Mouse (Mus musculus): ENCODE results near the gene Ndufs4.

The Ndufs4 gene

DNA sequence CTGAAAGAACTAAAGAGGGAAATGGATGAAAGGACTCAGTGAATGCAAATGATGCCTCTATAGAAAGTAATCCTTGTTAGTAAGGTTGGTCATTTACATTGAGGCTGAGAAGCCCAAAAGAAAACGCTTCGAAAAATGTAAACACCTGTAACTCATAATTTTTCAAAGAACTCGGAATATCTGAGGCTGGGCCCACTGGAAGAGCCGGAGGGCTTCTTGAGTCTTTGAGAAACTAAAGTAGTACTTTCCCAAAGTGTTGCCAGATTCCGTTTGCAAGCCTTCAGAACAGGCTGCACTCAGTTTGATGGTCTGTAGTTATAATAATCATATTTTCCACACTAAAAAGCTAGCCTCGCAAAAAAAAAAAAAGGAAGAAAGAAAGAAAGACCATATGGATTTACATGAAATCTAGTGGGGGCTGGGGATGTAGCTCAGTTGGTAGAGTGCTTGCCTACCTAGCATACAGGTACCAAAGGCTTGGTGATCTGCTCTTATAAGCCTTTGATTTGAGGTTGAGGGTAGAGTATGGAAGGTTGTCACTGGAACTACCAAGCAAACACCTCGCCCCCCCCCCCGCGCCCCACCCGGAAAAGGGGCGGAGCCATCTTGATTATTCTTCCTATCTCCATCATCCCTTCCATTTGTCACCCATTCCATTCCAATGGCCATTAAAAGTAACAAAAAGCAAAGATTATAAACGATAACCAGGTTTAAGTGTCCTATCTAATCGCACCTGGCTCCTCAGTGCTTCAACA, at the start of gene Ndufs4:
Gene Ndufs4, minus strand, starts transcription at position 48 of the 755 bp plus-strand sequence.
- no peak for DNase-seq

DNA sequence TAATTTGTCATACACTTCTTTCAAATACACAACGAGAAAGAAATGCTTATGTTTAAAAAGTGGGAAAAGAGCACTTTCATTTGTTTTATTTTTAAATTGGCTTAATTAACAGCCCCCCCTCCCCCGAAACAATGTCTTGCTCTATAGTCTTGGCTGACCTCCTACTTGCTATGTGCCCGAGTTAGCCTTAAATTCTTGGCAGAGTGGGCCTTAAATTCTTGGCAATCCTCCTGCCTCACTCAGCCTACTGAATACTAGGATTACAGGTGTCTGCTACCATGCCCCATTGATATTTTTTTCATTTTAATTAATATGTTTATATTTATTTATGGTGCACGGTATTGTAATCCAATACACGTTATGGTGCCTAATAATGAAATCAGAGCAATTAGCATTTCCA, 44.4 kb upstream of the Ndufs4 start:
- DNase-seq = no peak

DNA sequence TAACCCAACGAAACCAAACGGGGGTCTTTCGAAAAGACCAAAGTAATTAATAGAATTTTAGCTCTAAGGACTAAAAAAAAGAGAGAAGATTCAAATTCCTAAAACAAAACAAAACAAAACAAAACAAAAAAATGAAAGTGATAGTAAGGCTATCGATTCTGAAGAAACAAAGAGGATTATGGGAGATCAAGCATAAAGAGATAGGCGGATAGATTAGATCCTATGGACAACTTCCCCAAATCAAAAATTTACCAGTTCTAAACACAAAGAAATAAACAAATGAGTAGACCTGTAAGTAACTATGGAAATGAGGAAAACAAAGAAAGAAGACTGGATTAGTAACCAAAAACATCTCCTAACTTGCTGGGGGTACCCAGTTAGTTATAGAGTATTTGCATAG, 37.2 kb upstream of the Ndufs4 start:
- DNase-seq = no peak

DNA sequence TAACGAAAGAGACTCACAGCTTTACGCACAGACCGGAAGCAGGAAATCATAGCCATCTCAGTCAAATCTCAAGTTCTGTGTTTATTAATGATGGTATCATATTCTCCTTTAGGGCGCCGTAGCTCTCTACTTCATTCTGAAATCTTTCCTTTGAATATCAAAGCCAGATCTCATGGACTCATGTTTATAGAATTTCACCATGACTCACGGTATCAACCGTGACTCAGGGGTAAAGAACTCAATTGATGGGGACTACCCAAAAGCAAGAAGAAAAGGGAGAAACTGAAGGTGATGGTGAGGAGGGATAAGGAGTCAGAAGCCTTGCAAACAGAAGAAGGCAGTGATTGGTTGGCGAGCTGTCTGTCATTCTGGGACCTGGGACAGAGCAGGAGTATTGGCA, 32.2 kb upstream of the Ndufs4 start:
- DNase-seq = no peak

DNA sequence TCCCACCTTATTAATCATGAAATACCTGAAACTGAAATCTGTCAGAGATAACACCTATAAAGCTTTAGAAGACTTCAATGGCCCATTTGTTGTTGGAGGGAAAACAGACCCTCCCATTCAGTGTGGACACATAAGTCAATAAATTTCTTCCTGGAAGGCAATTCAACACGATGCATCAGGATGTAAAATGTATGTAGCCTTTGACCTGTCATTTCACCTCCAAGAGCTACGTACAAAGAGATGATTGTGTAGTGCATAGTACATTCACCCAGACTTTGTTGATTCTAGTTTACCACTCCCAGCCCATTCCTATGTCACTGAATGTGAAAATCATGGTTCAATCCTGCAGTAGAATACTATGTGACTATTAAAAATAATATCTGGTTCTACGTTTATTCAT, 31.3 kb upstream of the Ndufs4 start:
- DNase-seq = no peak

DNA sequence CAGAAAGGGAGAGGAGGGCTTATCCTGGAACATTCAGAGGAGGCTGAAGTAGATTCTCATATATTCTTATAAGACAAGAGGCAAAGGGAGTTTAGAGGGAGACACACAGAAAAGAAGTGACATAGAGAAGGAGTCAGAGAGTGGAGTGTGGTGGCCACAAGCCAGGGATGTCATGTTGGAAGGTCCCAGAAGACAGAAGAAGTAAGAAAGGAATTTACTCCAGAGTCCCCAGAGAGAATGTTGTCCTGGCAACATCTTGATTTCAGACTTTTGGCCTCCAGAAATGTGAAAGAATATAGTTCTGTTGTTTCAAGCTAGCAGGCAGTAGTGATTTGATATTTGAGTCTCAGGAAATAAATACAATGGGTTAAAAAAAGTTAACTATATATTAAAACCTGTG, 24.3 kb upstream of the Ndufs4 start:
- DNase-seq = no peak

DNA sequence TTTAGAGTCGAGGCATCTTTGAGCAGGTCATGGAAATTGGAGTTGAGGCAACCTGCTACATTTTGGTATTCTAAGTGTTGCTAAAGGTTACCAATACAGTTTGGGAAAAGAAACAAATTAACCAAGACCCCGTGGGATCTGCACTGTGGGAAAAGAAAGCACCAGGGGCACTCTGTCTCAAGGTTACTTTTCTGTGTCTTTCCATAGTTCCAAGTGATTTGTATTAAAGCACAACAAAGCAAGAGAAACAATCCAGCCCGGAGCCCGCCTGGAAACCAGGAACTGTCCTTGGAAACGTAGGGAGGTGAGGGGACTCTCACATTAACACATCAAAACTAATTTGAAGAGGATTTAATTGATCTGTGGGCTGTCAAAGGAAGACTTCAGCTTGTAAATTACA, 18.8 kb upstream of the Ndufs4 start:
- no peak for DNase-seq

DNA sequence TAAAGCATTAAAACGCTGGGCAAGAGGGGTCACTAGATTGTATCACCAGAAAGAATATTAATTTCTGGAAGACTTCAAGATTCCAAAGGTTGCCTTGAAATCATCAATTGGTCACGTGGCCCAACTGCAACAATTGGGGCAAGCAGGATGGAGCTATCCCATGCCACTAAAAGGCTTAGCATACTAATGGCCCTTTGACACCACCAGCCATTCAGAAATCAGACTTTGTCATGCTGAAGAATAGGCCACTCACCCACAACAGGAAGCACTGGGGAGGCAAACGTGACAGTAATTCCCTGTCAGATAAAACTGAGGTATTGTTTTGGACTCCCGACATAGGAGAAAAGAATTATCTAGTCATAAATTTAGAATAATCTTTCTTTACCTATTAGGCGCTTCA, 18.4 kb upstream of the Ndufs4 start:
- no peak for DNase-seq

DNA sequence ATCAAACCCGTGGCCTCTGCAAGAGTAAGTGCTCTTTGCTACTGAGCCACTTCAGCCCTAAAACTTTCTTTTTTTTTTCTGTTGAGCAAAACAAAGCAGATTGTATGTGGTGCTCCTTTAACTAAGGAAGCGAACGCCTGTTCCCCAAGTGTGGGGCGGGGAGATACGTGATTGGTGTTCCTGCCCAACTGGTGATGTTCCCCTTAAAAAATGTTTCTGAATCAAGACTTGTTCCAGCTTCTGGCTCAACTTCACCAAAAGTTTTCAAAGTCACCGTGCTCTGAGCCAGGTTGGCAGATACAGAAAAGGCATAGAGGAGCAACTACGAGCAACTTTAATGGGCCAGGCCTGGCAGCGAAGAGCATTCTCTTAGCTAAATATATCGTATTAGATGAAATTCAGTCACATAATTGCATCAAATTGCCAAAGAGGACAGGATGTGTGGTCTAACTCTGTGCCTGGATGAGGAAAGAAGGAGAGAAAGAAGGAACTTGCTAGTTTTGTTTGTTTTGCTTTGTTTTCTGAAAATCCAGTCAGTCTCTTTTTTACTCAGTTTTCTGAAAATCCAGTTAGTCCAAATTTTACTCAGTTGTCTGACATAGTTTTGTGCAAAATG, 17.1 kb upstream of the Ndufs4 start:
- peak; percentile 7 for DNase-seq

DNA sequence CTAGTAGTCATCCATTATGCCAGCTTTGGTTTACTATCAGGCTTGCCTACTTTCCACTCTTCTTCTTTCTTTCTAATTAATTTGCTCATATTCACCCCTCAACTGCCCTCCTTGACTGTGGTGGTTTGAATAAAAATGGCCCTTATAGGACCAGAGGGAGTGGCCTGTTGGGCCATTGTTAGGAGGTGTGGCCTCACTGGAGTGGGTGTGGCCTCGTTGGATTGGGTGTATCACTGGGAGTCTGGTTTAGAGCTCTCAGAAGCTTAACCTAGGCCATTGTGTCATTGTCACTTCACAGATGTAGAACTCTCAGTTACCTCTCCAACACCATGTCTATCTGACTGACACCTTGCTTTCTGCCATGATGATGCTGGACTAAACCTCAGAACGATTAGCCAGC, 10.8 kb upstream of the Ndufs4 start:
- DNase-seq = no peak

DNA sequence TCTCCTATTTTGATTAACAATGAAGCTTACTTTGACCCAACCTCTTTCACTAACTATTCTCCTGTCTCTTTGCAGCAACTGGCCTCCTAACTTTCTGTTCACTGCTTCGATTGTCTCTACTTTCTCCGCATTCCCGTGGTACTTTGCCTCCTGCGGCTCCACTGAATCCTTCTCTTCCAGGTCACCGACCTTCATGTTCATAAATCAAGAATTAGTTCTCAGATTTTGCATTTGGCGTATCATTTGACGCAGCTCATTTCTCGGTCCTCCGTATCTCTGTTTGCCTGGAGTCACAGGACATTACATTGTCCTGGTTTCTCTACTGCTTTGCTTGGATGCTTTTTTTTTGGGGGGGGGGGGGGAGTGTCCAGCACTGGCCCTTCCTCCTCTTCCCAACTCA, 9.2 kb upstream of the Ndufs4 start:
- no peak for DNase-seq

DNA sequence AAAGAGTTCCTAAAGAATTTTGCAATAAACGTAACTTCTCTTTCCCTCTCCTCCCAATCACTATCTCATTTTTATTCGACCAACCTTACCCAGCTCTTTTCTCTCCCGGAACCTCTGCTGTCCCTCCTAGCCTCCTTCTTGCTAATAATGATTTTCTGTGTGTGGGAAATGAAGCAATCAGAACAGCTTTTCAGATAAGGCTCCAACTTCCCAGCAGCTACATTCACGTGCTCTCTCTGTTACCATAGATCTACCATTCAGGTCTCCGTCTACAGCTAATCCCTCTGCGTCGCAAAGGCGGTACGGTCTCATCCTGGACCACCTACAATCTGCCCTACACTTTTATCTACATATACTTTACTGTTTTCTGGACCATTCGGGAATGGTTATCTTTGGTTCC, 8.8 kb upstream of the Ndufs4 start:
- no peak for DNase-seq

DNA sequence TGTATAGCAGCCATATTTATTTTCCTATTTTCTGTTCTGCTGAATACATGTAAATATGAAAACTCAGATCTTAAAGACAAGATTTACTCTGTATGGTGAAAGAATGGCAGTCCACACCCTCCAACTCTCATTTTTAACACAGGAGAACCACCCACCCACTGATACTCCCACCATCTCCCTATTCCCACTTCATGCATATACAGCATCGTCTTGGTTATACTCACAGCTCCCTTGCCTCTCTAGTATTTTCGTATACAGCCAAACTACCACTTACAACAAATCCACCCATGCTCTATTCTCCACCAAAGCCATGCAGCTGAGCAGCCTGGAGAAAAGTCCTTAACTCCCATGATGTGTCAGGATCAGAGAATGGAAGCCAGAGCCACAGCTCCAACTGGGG, 6.7 kb upstream of the Ndufs4 start:
- no peak for DNase-seq

DNA sequence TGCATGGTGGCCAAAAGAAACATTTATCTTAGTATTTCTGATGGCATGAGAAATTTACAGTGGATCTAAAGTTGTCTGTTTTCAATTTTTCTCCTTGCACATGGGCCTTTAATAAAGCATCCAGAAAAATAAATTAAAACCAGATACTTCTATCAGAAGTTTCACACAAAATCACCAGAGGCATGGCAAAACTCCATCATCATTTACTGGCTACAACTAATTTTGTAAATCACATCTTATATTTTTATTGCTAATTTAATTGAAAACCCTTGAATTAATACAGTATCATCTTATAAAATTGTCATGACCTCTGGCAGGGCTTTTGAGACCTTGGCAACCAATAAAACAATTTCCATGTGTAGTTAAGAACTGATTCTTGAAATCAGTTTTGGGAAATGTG, 4.4 kb upstream of the Ndufs4 start:
- no peak for DNase-seq

DNA sequence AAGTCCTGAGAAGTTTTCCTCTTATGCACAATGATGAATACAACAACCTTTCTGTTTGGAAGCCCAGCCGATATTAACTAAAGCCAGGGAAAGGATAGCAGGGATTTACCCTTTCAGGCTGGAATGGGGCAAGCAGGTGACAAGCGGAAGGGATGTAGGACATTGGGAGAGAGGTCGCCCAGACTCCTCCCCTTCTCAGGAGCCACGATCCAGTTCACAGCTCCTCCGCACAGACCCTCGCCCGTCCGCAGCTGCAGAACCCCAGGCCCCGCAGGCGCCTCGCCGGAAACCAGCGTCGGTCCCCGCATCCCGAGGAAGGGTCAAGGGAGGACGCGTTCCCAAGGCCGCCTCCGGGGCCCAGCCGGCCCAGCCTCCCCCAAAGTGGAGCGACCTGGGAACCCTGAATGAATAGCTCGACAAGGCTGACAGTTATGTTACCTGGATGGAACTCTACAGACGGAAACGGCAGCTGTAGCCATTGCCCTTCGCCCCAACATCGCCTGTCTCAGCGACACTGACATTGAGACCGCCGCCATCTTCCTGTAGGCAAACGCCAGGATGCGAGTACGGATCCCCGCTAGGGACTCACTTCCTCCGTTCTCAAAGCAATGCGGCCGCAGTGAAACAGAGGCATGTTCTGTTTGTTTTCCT, 412 bp downstream of the Ndufs4 start:
- peak; percentile 95 for DNase-seq

DNA sequence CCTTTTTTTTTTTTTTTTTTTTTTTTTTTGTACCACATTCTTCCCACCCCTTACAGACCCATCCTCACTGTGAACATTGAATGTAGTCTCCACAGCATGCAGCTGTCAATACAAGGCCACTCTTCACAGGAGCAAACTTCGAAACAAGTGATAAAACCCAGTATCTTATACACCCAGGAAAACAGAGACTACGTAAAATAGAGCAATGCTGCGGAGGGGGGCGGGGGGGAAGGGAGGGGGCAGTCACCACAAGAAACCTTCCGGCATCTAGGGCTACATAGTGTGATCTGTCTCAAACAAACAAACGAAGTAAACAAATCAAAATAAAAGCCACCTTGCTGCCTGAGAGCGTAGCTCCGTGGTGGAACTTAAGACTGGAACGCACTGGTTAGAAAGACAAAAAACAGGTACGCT, 977 bp downstream of the Ndufs4 start:
- DNase-seq = no peak

DNA sequence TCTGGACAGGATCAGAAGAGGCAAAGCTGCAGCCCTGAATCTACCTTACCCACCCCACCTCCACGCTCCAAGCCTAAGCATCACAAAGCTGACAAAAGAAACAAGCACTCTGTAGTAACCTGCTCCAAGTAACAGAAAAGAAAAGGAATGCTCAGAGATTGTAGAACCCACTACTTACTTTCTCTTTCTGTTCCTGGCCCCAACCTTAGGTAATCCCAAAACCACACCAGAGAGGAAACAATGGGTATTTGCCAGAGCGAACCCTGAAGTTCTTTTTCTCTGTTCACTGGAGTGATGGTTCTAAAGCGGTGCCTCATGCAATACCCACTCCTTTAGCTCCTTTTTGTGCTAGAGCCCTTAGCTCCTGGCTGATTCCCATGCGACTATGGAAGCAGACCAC, 11.5 kb downstream of the Ndufs4 start:
- no peak for DNase-seq

DNA sequence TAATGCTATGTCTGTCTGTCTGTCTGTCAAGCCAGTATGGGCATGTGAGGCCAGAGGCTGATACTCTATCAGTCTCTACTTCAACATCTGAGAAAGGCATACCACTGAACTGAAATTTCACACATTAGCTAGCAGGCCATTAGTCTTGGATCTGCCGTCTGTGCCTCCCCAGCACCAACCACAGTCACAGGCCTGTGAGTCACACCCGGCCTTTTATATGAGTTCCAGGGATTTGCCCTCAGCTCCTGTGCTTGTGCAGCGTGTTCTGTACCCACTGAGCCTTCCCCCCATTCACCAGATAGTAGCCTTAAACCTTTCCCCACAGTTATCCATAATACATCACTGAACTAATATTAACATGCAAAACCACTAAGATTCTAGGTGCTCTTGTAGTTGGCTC, 26.0 kb downstream of the Ndufs4 start:
- no peak for DNase-seq

DNA sequence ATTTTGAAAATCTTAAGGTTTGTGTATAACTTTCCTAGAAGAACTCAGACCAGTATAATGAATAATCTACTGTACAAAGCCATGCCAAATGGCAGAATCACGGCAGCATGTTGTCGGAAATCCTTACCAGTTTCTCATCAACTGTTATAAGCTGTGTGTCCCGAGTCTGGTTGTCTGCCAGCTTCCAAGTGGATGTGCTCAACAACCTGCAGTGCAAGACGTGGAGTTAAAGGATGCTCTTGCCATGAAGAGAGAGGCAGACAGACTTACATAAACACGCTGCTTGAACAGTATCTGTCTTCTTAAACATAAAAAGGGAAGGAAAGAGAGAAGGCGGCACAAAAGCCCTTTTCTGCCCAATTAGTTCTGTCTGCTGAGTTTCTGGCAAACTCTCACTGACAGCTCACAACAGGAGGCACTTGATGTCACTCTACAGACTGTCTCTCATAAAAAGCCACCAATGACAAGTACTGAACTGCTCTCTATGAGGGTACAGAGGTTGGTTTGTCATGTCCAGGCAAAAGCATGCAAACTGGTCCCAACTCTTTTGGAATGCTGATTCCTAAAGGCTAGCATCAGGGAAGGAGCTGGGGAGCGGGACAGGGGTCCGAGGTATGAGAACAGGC, 36.6 kb downstream of the Ndufs4 start:
- no peak for DNase-seq

DNA sequence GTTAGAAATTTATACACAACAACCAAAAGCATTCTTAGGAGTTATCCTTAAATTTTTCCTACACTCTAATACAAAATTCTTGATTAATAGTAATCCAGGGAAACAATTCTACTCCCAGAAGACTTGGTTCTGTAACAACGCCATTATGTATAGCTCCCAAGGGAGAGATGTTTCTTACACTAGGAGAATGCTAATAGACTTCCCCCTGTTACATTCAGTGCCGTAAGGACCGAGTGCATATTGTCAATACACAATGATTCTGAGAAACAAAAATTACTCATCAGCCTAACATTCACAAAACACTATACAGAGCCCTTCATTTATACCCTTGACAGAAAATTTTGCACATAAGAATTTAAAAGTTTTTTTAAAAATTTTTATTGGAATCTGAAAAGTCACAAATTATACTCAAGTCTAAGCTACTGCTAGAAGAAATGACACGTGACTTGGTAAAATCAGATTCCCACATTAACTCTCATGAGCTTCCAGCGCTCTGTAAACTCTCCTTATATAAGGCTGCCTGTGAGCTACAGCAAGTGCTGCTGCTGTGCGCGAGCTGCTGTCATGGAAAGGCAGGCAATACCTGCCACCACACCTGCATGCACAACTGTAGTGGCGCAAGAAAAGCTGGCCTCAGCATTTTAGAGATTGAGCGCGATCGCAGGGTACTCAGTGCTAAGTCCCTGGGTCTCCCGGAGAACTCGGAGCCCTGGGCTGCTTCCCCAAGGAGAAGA, 42.9 kb downstream of the Ndufs4 start:
- no peak for DNase-seq

DNA sequence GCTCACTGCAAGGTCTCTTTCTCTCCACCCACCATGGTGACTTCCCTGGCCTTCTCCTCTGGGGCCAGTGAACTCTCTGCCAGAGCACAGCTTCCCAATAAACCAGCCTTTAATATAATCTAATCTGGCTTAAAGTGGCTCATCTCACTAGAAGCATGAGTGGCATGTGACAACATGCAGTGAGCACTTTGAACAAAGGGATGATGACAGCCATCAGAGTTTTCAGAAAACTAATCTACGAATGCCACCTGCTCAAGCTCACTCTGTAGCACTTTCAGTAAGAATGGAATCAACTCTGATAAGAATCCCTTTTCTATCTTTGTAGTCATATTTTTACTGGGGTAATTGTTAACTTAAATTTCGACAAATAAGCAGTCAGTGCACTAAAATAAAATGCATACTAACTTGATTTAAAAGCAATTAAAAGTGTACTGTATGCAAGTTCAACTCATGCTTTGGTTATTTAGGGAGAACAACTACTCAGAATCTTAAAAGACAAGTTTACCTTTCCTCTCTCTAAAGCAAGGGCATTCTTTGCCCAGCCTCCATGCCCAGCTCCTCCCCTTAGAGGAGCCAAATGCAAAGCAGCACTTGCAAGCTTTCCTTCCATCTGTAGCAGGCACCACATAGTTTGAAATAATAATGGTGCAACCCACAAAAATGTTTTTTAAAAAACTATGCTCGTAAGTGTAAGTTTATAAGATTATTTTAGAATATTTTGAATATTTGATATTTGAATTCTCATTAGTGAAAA, 43.7 kb downstream of the Ndufs4 start:
- no peak for DNase-seq

DNA sequence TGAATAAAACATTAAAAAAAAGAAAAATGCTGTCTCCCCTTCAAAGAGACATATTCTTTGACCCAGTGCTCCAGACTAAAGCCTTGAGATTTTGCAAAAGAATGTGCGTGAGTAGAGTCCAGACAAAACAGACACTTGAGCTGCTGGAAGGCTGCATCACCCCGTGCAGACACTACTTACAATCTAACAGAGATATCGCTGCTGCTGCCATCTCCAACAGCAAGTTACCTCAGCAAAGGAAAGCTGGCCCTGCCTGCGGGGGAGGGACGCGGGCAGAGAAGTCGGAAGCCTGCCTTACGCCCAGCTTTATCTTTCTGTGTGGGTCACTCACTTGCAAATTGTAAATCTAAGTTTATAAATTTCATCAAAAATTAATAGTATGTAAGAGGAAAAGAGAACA, 45.1 kb downstream of the Ndufs4 start:
- DNase-seq = no peak
